Mouse (Mus musculus) limb, embryonic 14.5 days (tissue): ENCODE results near the gene Fam92b. TPM values are rescaled to one million over a fixed set of nuclear protein-coding genes. Genes with fewer than 3 reads are reported as not detected.

Experiments
- ATAC-seq: fragments of 200-750 bp; cut with Nextera tagmentation; 2 replicates; pipeline ENCODE4 v1.8.0; 2017; ENCODE audit warnings: low read depth, moderate number of reproducible peaks, moderate TSS enrichment; ENCODE audit not compliant: low FRiP score
- DNase-seq: peaks from one replicate; pipeline ENCODE4 v3.0.0-alpha.2; 2015; ENCODE audit warnings: low spot score
- H3K27ac ChIP-seq: fragments of 300-500 bp; sonication (generic); replicated peaks from 2 replicates; pipeline ENCODE4 v1.5.1; 2014; ENCODE audit warnings: low read depth, mild to moderate bottlenecking, low read length, moderate library complexity, mixed read lengths
- H3K27me3 ChIP-seq: fragments of 300-500 bp; sonication (generic); 2 replicates; pipeline ENCODE4 v1.6.1; 2014; ENCODE audit warnings: low read length, mixed read lengths; ENCODE audit not compliant: control insufficient read depth, insufficient read depth
- H3K36me3 ChIP-seq: fragments of 300-500 bp; sonication (generic); 2 replicates; pipeline ENCODE4 v1.6.1; 2014; ENCODE audit warnings: mild to moderate bottlenecking, low read length, moderate library complexity, mixed read lengths; ENCODE audit not compliant: control insufficient read depth, insufficient read depth
- H3K4me1 ChIP-seq: fragments of 300-500 bp; sonication (generic); 2 replicates; pipeline ENCODE4 v1.6.1; 2014; ENCODE audit warnings: antibody characterized with exemption, low read length, mixed read lengths; ENCODE audit not compliant: control insufficient read depth, insufficient read depth
- H3K4me2 ChIP-seq: fragments of 300-500 bp; sonication (generic); replicated peaks from 2 replicates; pipeline ENCODE4 v1.6.1; 2014; ENCODE audit warnings: low read depth, mild to moderate bottlenecking, low read length, moderate library complexity; ENCODE audit not compliant: severe bottlenecking
- H3K4me3 ChIP-seq: fragments of 300-500 bp; sonication (generic); replicated peaks from 2 replicates; pipeline ENCODE4 v1.5.1; 2014; ENCODE audit warnings: low read length
- H3K9ac ChIP-seq: fragments of 300-500 bp; sonication (generic); 2 replicates; pipeline ENCODE4 v1.6.1; 2014; ENCODE audit warnings: mild to moderate bottlenecking, low read depth, low read length, moderate library complexity; ENCODE audit not compliant: severe bottlenecking
- H3K9me3 ChIP-seq: fragments of 300-500 bp; sonication (generic); 2 replicates; pipeline ENCODE4 v1.6.1; 2016; ENCODE audit warnings: low read length; ENCODE audit not compliant: control insufficient read depth
- POLR2A ChIP-seq: fragments of 200-500 bp; IDR thresholded peaks from 2 replicates; pipeline ENCODE4 v1.8.0; 2012; ENCODE audit warnings: inconsistent platforms, mild to moderate bottlenecking, moderate library complexity, borderline replicate concordance; ENCODE audit not compliant: insufficient read depth, insufficient read length; ENCODE audit errors: extremely low read depth
- WGBS: fragments of 180-500 bp; shearing (Covaris S2); extraction: QIAGEN DNeasy Blood & Tissue Kit; methylation state at CpG from one replicate; pipeline ENCODE4 v1.1.7; 2014; 5-methylcytosine and 5-hydroxymethylcytosine counted together
- polyA plus RNA-seq, 2 experiments: library from polyadenylated mRNA; depleted of rRNA in 1 of 2; stranded (reverse) in 1 of 2; unstranded in 1 of 2; fragments of >200 nt; fragmentation: Nextera tagmentation in 1 of 2; extraction: Ambion mirVana in 1 of 2; gene quantifications; 2 replicates each; pipeline versions ENCODE4 v1.2.1 to v1.2.3; 2012 to 2014

Gene Fam92b
- polyA plus RNA-seq, 2 experiments, result not detected

DNA sequence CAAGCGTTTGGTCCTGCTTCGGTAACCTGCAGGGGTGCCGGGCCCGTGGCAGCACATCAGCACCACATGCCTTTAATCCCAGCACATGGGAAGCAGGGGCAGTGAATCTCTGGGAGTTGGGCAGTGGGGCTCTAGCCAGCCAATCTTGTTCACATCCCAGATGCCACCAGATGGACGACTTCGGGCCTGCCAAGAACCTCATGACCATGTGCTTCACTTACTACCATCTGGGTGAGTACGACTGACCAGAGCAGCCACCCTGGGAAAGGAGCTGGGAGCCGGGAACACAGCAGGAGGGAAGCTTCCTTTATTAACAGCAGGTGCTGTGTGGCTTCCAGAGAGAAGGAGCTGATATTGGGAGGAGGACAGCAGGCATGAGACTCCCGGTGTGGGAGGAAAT, 26.1 kb downstream of the Fam92b start:
- Histone ChIP-seq H3K9ac (no peak overlapping the region), H3K36me3 (no peaks in the 10 kb centered on the region), H3K27me3 (no peaks in the 10 kb centered on the region), H3K27ac (no peak overlapping the region), H3K4me2 (no peak overlapping the region), H3K4me3 (no peak overlapping the region), H3K4me1 (0 out of 2 replicates have a peak, but pooled peaks cover 3% of the 10 kb centered on the region), H3K9me3 (no peaks in the 10 kb centered on the region)
- 57% methylated on average over 9 of the region's 9 CpGs for WGBS
- ATAC-seq, result no peak
- DNase-seq, result no peak
- TF ChIP-seq POLR2A, result no peak

DNA sequence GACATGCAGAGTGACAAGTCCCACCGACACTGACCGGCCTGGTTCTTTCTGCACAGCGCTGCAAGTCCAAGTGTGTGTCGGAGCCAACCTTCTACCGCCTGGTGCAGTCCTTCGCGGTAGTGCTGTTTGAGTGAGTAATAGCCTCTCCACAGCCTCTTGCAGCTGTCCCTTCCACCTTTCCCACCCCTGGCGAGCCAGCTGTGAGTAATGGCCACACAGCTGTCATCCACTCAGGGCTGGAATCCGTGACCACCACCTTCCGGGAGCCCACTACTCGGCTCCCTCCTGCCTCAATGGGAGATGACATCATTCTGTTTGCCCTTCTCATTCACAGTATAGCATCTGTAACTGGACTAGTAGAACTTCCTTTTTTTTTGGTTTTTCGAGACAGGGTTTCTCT, 27.2 kb downstream of the Fam92b start:
- no peak overlapping the region for H3K4me3 ChIP-seq
- H3K4me1 ChIP-seq, result 0 out of 2 replicates have a peak, but pooled peaks cover 3% of the 10 kb centered on the region
- no peak overlapping the region for H3K9ac ChIP-seq
- H3K4me2 ChIP-seq, result no peak overlapping the region
- no peak overlapping the region for H3K27ac ChIP-seq
- H3K27me3 ChIP-seq, result no peaks in the 10 kb centered on the region
- no peaks in the 10 kb centered on the region for H3K36me3 ChIP-seq
- WGBS, result 64% methylated on average over 12 of the region's 12 CpGs
- H3K9me3 ChIP-seq, result no peaks in the 10 kb centered on the region
- DNase-seq, result peak; percentile 22
- ATAC-seq, result peak; percentile 73
- no peak for TF ChIP-seq POLR2A

DNA sequence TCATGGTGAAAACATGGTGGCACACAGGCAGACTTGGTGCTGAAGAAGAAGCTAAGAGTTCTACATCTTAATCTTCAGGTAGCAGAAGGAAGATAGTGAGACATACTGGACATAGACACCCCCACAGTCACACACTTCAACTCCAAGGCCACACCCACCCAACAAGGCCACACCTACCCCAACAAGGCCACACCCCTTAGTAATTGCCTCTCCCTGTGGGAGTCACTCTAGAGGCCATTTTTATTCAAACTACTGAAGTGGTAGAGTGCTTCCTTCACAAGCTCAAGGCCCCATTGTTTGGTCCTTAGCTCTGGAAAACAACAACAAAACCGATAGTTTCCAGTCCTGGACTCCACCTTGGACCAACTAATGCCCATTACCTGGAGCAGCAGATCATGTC, 31.2 kb downstream of the Fam92b start:
- H3K4me1 ChIP-seq, result no peaks in the 10 kb centered on the region
- ATAC-seq (no peak), DNase-seq (no peak)
- WGBS, result 96% methylated on average over 1 of the region's 1 CpGs
- no peak overlapping the region for H3K4me3 ChIP-seq
- no peaks in the 10 kb centered on the region for H3K36me3 ChIP-seq
- no peak overlapping the region for H3K9ac ChIP-seq
- TF ChIP-seq POLR2A, result no peak
- H3K4me2 ChIP-seq, result no peak overlapping the region
- H3K27ac ChIP-seq, result no peak overlapping the region
- H3K9me3 ChIP-seq, result no peaks in the 10 kb centered on the region
- no peaks in the 10 kb centered on the region for H3K27me3 ChIP-seq

DNA sequence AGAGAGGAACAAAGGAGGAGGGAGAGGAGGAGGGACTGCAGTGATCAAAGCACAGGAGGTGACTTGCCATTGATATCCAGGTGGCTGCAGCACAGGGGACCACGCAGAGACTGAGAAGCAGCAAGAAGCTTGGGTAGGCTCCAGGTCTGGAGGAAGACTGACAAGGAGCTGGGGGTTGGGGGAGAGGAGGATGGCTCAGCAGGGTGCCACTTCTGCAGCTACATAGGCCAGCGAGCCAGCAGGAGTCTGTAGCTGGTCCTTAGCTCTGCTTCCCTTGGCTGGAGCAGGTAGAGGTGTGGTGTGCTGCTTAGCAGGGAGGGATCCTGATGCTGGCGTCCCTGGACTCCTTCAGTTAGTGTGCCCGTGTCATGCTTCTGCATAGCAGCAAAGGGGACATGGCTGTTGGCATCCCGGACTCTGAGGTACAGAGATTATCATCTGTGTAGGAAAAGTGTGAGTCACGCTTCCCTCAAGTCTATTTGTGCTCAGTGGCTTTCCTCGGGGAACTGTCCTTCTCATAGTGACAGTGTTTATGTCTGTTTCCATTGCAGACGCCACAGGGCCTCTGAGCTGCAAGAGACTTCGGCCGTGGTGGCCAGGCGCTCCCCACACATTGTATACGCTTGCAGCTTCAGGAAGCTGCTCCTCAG, 32.5 kb downstream of the Fam92b start:
- TF ChIP-seq POLR2A, result no peak
- DNase-seq (no peak), ATAC-seq (no peak)
- no peaks in the 10 kb centered on the region for H3K27me3 ChIP-seq
- H3K4me3 ChIP-seq, result no peak overlapping the region
- no peak overlapping the region for H3K4me2 ChIP-seq
- H3K27ac ChIP-seq, result no peak overlapping the region
- no peaks in the 10 kb centered on the region for H3K9me3 ChIP-seq
- no peaks in the 10 kb centered on the region for H3K4me1 ChIP-seq
- no peaks in the 10 kb centered on the region for H3K36me3 ChIP-seq
- WGBS, result 50% methylated on average over 12 of the region's 12 CpGs
- H3K9ac ChIP-seq, result peak overlapping the region; percentile 28; the same call in 1 of the 2 replicates

DNA sequence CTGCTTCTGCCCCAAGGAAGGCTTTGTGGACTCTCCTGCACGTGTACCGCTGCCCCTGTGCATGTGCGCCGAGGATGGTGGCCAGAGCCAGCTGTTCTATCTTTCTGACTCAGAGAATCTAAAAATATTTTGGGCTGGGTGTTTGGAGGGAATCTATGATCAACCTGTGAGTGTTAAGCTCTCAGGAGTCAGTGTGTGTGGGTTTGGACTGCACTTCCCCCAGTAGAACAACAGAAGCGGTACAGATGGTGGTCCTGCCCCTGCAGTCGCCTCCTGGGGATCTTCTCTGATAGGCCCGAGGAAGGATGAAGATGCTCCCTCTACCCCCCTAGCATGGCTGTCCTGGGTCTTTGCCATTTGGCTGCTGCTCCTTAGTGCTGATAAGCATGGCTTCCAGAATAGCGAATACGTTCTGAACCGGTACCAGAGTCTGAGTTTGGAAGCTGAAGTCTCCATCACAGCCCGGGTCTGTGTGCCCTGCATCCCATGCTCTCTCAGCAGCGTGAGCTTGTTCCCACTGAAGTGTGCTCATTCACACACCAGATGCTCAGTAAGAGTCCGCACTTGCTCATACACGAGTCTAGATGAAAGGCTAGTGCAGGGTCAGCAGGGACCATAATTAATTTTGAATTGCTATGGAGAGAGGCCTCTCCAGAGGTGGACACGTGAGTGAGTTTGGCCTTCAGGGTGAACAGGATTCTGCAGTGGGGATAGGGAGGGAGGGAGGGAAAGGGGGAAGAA, 33.2 kb downstream of the Fam92b start:
- no peaks in the 10 kb centered on the region for H3K9me3 ChIP-seq
- WGBS, result 59% methylated on average over 15 of the region's 15 CpGs
- H3K4me2 ChIP-seq, result no peak overlapping the region
- no peak overlapping the region for H3K27ac ChIP-seq
- H3K27me3 ChIP-seq, result no peaks in the 10 kb centered on the region
- TF ChIP-seq POLR2A, result no peak
- H3K4me3 ChIP-seq, result no peak overlapping the region
- no peak for DNase-seq
- no peaks in the 10 kb centered on the region for H3K4me1 ChIP-seq
- H3K9ac ChIP-seq, result no peak overlapping the region
- ATAC-seq, result no peak
- no peaks in the 10 kb centered on the region for H3K36me3 ChIP-seq

DNA sequence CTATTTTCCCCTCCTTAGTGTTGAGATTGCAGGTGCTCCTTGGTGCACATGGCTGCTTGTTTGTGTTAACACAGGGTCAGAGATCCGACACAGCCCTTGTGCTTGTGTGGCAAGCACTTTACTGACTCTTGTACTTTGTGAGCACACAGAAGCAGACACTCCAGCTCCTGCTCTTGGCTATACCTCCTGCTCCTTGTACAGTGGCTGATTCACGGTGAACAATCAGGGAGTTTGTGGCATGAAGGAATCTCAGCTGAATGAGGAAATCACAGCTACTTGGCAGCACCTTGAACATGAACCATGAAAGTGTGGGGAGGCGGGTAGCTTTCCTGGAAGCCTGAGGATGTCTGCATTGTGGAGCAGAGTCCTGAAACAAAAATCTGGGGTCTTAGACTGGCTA, 36.5 kb downstream of the Fam92b start:
- DNase-seq (no peak), ATAC-seq (no peak)
- Histone ChIP-seq H3K4me1 (no peaks in the 10 kb centered on the region), H3K4me2 (no peak overlapping the region), H3K9me3 (no peaks in the 10 kb centered on the region), H3K36me3 (no peaks in the 10 kb centered on the region), H3K27me3 (no peaks in the 10 kb centered on the region), H3K27ac (no peak overlapping the region), H3K9ac (no peak overlapping the region), H3K4me3 (no peak overlapping the region)
- WGBS, result 65% methylated on average over 3 of the region's 3 CpGs
- TF ChIP-seq POLR2A, result no peak
